Mouse (Mus musculus) hindbrain, embryonic 15.5 days (tissue): ENCODE results near the gene Zfyve28. TPM values are rescaled to one million over a fixed set of nuclear protein-coding genes. Genes with fewer than 3 reads are reported as not detected.

Source experiments
- ATAC-seq: fragments of 200-750 bp; cut with Nextera tagmentation; 2 replicates; pipeline ENCODE4 v1.8.0; 2017; ENCODE audit warnings: low read depth, moderate number of reproducible peaks, moderate TSS enrichment; ENCODE audit not compliant: low FRiP score
- H3K27ac ChIP-seq: fragments of 300-500 bp; sonication (generic); replicated peaks from 2 replicates; pipeline ENCODE4 v1.5.1; 2015; ENCODE audit warnings: mild to moderate bottlenecking, inconsistent platforms
- H3K27me3 ChIP-seq: fragments of 300-500 bp; sonication (generic); 2 replicates; pipeline ENCODE4 v1.6.1; 2015; ENCODE audit warnings: control low read depth, inconsistent platforms
- H3K36me3 ChIP-seq: fragments of 300-500 bp; sonication (generic); 2 replicates; pipeline ENCODE4 v1.6.1; 2015; ENCODE audit warnings: control low read depth, inconsistent platforms
- H3K4me1 ChIP-seq: fragments of 300-500 bp; sonication (generic); replicated peaks from 2 replicates; pipeline ENCODE4 v1.6.1; 2015; ENCODE audit warnings: control low read depth, inconsistent platforms
- H3K4me2 ChIP-seq: fragments of 300-500 bp; sonication (generic); 2 replicates; pipeline ENCODE4 v1.6.1; 2015; ENCODE audit warnings: moderate library complexity, mild to moderate bottlenecking, inconsistent platforms
- H3K4me3 ChIP-seq: fragments of 300-500 bp; sonication (generic); 2 replicates; pipeline ENCODE4 v1.5.1; 2015; ENCODE audit warnings: mild to moderate bottlenecking, inconsistent platforms
- H3K9ac ChIP-seq: fragments of 300-500 bp; sonication (generic); 2 replicates; pipeline ENCODE4 v1.6.1; 2015; ENCODE audit warnings: inconsistent platforms
- H3K9me3 ChIP-seq: fragments of 300-500 bp; sonication (generic); 2 replicates; pipeline ENCODE4 v1.6.1; 2016; ENCODE audit warnings: control low read depth, inconsistent platforms
- WGBS: fragments of 180-500 bp; shearing (Covaris S2); methylation state at CpG from one replicate; pipeline ENCODE4 v1.1.7; 2015; 5-methylcytosine and 5-hydroxymethylcytosine counted together
- polyA plus RNA-seq: library from polyadenylated mRNA; unstranded; fragments of >200 nt; fragmentation: Nextera tagmentation; extraction: Ambion mirVana; gene quantifications from 2 replicates; pipeline ENCODE4 v1.2.1, GENCODE M21; 2015

The Zfyve28 gene
- polyA plus RNA-seq, 1 experiment from 2014 or later: 6.2 TPM

DNA sequence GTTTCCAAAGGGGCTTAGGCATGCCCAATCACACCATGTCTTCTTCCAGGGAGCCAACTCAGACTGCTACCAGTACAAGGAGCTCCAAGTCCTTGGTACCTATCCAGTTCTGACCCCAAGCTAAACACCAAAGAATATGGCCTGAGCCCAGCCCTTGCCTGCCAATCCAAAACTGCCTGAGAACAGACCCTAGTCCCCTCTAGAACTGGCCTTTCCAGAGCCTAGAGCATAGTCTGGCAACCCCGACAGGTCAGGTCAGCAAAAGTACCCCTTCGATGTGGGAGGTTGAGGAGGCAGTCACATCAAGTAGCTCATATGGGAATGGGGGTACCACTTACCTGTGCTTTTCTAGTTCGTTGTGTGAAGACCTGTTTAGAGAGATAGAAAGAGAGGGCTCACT is 104.3 kb downstream of the Zfyve28 start:
- Histone ChIP-seq H3K4me2 (no peak overlapping the region), H3K9ac (no peak overlapping the region), H3K9me3 (no peaks in the 10 kb centered on the region), H3K27ac (no peak overlapping the region), H3K27me3 (no peaks in the 10 kb centered on the region), H3K4me3 (no peak overlapping the region), H3K36me3 (peaks cover 6% of the 10 kb centered on the region; the same call in 1 of the 2 replicates), H3K4me1 (peaks cover 52% of the 10 kb centered on the region)
- 91% methylated on average over 3 of the region's 3 CpGs for WGBS
- ATAC-seq: no peak

DNA sequence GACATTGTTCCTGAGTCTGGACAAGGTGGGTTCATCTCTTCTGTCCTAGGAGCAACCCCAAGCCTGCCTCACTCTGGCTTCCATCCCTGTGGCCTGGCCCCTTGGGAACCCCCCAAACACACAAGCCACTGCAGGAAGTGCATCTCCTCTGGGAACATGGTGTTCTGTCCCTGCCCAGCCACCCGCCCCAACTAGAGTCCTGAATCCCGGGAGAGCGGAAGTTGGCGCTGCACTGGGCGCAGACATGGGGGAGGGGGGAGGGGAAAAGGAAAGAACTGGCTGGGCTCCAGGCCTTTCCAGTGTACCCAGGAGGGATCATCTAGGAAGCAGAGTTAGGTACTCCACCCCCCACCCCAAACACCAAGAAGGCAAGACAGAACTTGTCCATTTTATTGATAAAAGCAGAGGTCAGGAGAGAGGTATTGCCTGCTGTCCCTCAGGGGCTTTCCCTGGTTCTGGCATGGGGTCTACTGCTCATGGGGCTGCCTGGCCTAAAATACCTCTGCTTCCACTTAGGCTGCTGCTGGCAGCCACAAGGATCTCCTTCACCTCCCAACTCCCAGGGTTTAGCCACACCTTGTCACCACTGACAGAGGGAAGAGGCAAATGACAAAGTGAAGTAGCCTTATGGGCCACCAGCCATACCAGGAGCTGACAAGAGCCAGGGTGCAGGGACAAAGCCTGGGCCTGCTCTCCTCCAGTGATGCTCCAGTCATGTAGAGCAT is 104.9 kb downstream of the Zfyve28 start:
- Histone ChIP-seq H3K9me3 (no peaks in the 10 kb centered on the region), H3K9ac (no peak overlapping the region), H3K27ac (no peak overlapping the region), H3K27me3 (no peaks in the 10 kb centered on the region), H3K4me3 (no peak overlapping the region), H3K4me2 (no peak overlapping the region), H3K36me3 (peaks cover 9% of the 10 kb centered on the region; the same call in 1 of the 2 replicates), H3K4me1 (peaks cover 45% of the 10 kb centered on the region)
- ATAC-seq: no peak
- 55% methylated on average over 5 of the region's 5 CpGs for WGBS

- Histone ChIP-seq H3K4me3 (no peak overlapping the region), H3K27ac (no peak overlapping the region), H3K36me3 (peaks cover 15% of the 10 kb centered on the region; the same call in 1 of the 2 replicates), H3K27me3 (no peaks in the 10 kb centered on the region), H3K9me3 (no peaks in the 10 kb centered on the region), H3K9ac (no peak overlapping the region), H3K4me2 (no peak overlapping the region), H3K4me1 (peaks cover 43% of the 10 kb centered on the region)
- no peak for ATAC-seq
- WGBS: 74% methylated on average over 3 of the region's 3 CpGs
Observed at GRCm38 (mm10) chr5:34182486-34182885, 105.8 kb downstream of the Zfyve28 start.

- WGBS: 97% methylated on average over 4 of the region's 4 CpGs
Observed at GRCm38 (mm10) chr5:34177821-34178220, 110.4 kb downstream of the Zfyve28 start.

GRCm38 (mm10) chr5:34177091-34177490 is 111.2 kb downstream of the Zfyve28 start:
- H3K9me3 ChIP-seq: no peaks in the 10 kb centered on the region
- ATAC-seq: no peak
- H3K9ac ChIP-seq: no peak overlapping the region
- H3K4me3 ChIP-seq: no peak overlapping the region
- no peak overlapping the region for H3K4me2 ChIP-seq
- peaks cover 54% of the 10 kb centered on the region for H3K36me3 ChIP-seq
- no peaks in the 10 kb centered on the region for H3K27me3 ChIP-seq
- H3K27ac ChIP-seq: no peak overlapping the region
- H3K4me1 ChIP-seq: no peaks in the 10 kb centered on the region
- 93% methylated on average over 2 of the region's 2 CpGs for WGBS

More at GRCm38 (mm10) chr5:34177821-34178220, 110.4 kb downstream of the Zfyve28 start:
- no peak for ATAC-seq
- H3K36me3 ChIP-seq: peaks cover 54% of the 10 kb centered on the region
- H3K27ac ChIP-seq: no peak overlapping the region
- H3K27me3 ChIP-seq: no peaks in the 10 kb centered on the region
- peaks cover 3% of the 10 kb centered on the region for H3K4me1 ChIP-seq
- H3K9me3 ChIP-seq: no peaks in the 10 kb centered on the region
- no peak overlapping the region for H3K4me3 ChIP-seq
- no peak overlapping the region for H3K4me2 ChIP-seq
- H3K9ac ChIP-seq: no peak overlapping the region

DNA sequence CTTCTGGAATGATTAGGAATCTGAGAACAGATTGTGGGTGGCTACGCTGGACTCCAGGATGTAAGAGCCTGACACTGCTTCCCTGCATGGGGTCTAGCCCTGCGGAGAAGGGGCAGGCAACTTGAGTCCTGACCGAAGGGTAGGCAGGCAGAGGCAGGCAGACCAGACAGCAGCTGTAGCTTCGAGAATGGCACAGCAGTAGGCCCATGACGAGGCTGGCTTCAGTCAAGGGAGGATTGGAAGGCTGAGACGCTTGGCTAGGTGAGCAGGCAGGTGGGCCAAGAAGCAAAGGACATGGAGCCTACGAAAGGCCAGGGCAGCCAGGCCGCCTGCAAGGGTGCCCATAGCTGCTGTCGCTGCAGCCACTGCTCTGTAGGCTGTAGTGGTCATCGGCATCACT is 111.6 kb downstream of the Zfyve28 start:
- Histone ChIP-seq H3K4me2 (no peak overlapping the region), H3K9me3 (no peaks in the 10 kb centered on the region), H3K27ac (no peak overlapping the region), H3K27me3 (no peaks in the 10 kb centered on the region), H3K4me1 (no peaks in the 10 kb centered on the region), H3K9ac (no peak overlapping the region), H3K4me3 (no peak overlapping the region), H3K36me3 (peaks cover 54% of the 10 kb centered on the region)
- WGBS: 61% methylated on average over 10 of the region's 10 CpGs
- no peak for ATAC-seq

GRCm38 (mm10) chr5:34175403-34175694 is 112.9 kb downstream of the Zfyve28 start:
- Histone ChIP-seq H3K4me3 (no peak overlapping the region), H3K36me3 (peaks cover 48% of the 10 kb centered on the region), H3K4me1 (peaks cover 1% of the 10 kb centered on the region; the same call in 1 of the 2 replicates), H3K27me3 (no peaks in the 10 kb centered on the region), H3K9ac (no peak overlapping the region), H3K27ac (no peak overlapping the region), H3K9me3 (no peaks in the 10 kb centered on the region), H3K4me2 (no peak overlapping the region)
- WGBS: 19% methylated on average over 5 of the region's 5 CpGs
- no peak for ATAC-seq

- H3K4me2 ChIP-seq: no peak overlapping the region
- no peaks in the 10 kb centered on the region for H3K9me3 ChIP-seq
- no peak for ATAC-seq
- H3K36me3 ChIP-seq: peaks cover 48% of the 10 kb centered on the region
- 67% methylated on average over 5 of the region's 5 CpGs for WGBS
- H3K27me3 ChIP-seq: no peaks in the 10 kb centered on the region
- no peak overlapping the region for H3K9ac ChIP-seq
- peaks cover 6% of the 10 kb centered on the region; the same call in 1 of the 2 replicates for H3K4me1 ChIP-seq
- no peak overlapping the region for H3K27ac ChIP-seq
- H3K4me3 ChIP-seq: no peak overlapping the region
Observed at GRCm38 (mm10) chr5:34174550-34175402, 113.5 kb downstream of the Zfyve28 start.

- no peak overlapping the region for H3K4me2 ChIP-seq
- no peak overlapping the region for H3K4me3 ChIP-seq
- H3K27me3 ChIP-seq: no peaks in the 10 kb centered on the region
- 91% methylated on average over 2 of the region's 2 CpGs for WGBS
- peaks cover 48% of the 10 kb centered on the region for H3K36me3 ChIP-seq
- no peak for ATAC-seq
- H3K9ac ChIP-seq: no peak overlapping the region
- no peaks in the 10 kb centered on the region for H3K9me3 ChIP-seq
- no peak overlapping the region for H3K27ac ChIP-seq
- peaks cover 6% of the 10 kb centered on the region; the same call in 1 of the 2 replicates for H3K4me1 ChIP-seq
Observed at GRCm38 (mm10) chr5:34174021-34174420, 114.2 kb downstream of the Zfyve28 start.

GRCm38 (mm10) chr5:34170726-34171125 is 117.5 kb downstream of the Zfyve28 start:
- 74% methylated on average over 4 of the region's 4 CpGs for WGBS
- H3K4me1 ChIP-seq: peaks cover 19% of the 10 kb centered on the region
- no peak overlapping the region for H3K9ac ChIP-seq
- H3K4me2 ChIP-seq: no peak overlapping the region
- no peaks in the 10 kb centered on the region for H3K9me3 ChIP-seq
- H3K27ac ChIP-seq: peak overlapping the region; percentile 65
- H3K27me3 ChIP-seq: no peaks in the 10 kb centered on the region
- no peak overlapping the region for H3K4me3 ChIP-seq
- H3K36me3 ChIP-seq: peaks cover 24% of the 10 kb centered on the region
- no peak for ATAC-seq

DNA sequence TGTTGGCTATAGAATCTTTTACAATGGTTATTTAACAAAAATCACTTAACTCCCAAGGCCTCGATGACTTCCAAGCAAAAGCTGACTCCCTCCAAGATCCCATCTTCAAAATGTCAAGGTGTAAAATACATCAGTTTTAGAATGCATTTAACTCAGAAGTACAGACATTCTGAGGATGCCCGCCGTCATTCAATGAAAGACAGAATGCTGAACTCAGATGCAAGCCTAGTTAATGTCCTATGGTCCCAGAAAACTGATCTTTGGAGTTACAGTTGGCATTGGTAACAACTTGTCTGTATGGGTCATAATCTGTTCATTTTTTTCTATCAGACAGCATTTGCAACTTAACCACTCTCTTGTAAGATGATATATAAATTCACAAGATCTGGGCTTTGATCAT is 118.3 kb downstream of the Zfyve28 start:
- peak overlapping the region; percentile 86 for H3K27ac ChIP-seq
- no peaks in the 10 kb centered on the region for H3K27me3 ChIP-seq
- H3K9ac ChIP-seq: no peak overlapping the region; the same call in 1 of the 2 replicates
- ATAC-seq: no peak
- peak overlapping the region; percentile 64 for H3K4me2 ChIP-seq
- peaks cover 19% of the 10 kb centered on the region for H3K4me1 ChIP-seq
- H3K9me3 ChIP-seq: no peaks in the 10 kb centered on the region
- WGBS: 88% methylated on average over 3 of the region's 3 CpGs
- peaks cover 18% of the 10 kb centered on the region for H3K36me3 ChIP-seq
- peak overlapping the region; percentile 59 for H3K4me3 ChIP-seq
